ENCODE assay signal across 15 mouse cellular contexts in genomic region chr3:27600197-27600596, GRCm38 (mm10).
DNase-seq lines count a peak whose midpoint lies in the region; ATAC-seq and TF ChIP-seq lines count a peak whose summit lies in the region.
"Had no signal": no experiment of that assay in that cellular context is flagged by ENCODE, and none has a peak within 500 bp of the region (broad histone marks: within the 10 kb centered on the region; RNA-seq: fewer than 3 reads in every experiment).

No protein-coding gene starts in this region.

- no peak overlapping the region for H3K4me3 ChIP-seq in forebrain, embryonic 14.5 days (ENCODE audit: low read depth, low read length)
- H3K4me3 ChIP-seq in forebrain, embryonic 12.5 days (replicated peaks) = no peak overlapping the region
- H3K4me3 ChIP-seq in heart, embryonic 13.5 days = no peak overlapping the region
- H3K4me3 ChIP-seq in lung, postnatal 0 days (ENCODE audit: low read depth, low read length) = no peak overlapping the region
- H3K4me3 ChIP-seq: erythroblast, embryonic 14.5 days; midbrain, embryonic 15.5 days; stomach, embryonic 15.5 days had no signal

- no peak overlapping the region for H3K9ac ChIP-seq in forebrain, embryonic 14.5 days (ENCODE audit: low read length)
- H3K9ac ChIP-seq in forebrain, embryonic 12.5 days = no peak overlapping the region
- H3K9ac ChIP-seq in heart, embryonic 13.5 days = 0 out of 2 replicates have a peak overlapping the region, but pooled peaks have one; percentile 28
- H3K9ac ChIP-seq in lung, postnatal 0 days (replicated peaks; ENCODE audit: low read depth) = no peak overlapping the region
- H3K9ac ChIP-seq: hindbrain, embryonic 14.5 days; midbrain, embryonic 15.5 days; stomach, embryonic 15.5 days had no signal

- TF ChIP-seq EP300 in lung, postnatal 0 days (IDR thresholded peaks at IDR 0.05) = no peak

- no peaks in the 10 kb centered on the region for H3K36me3 ChIP-seq in forebrain, embryonic 14.5 days (ENCODE audit: control insufficient read depth, insufficient read depth, low read length)
- H3K36me3 ChIP-seq in forebrain, embryonic 12.5 days (replicated peaks) = no peaks in the 10 kb centered on the region
- H3K36me3 ChIP-seq in heart, embryonic 13.5 days = no peaks in the 10 kb centered on the region
- no peaks in the 10 kb centered on the region for H3K36me3 ChIP-seq in lung, postnatal 0 days (ENCODE audit: insufficient read depth, low read length)
- H3K36me3 ChIP-seq: midbrain, embryonic 15.5 days; stomach, embryonic 15.5 days had no signal

- no peak for TF ChIP-seq CTCF in lung, postnatal 0 days (IDR thresholded peaks at IDR 0.05)

- 0 out of 2 replicates have a peak, but pooled peaks have one; percentile 23 for ATAC-seq in forebrain, embryonic 14.5 days
- ATAC-seq in forebrain, embryonic 12.5 days (ENCODE audit: low FRiP score) = no peak
- no peak; the same call in 1 of the 2 replicates for ATAC-seq in heart, embryonic 13.5 days (ENCODE audit: extremely low read depth, insufficient number of reproducible peaks, low FRiP score, low TSS enrichment)
- ATAC-seq in lung, postnatal 0 days = peak; percentile 49
- ATAC-seq: midbrain, embryonic 15.5 days; Patski had no signal

- DNase-seq in forebrain, embryonic 14.5 days (ENCODE audit: low spot score) = no peak
- peak; percentile 34 to 38 for DNase-seq in kidney, postnatal 25 days
- no peak for DNase-seq in kidney, postnatal 36 days
- peak; percentile 58 for DNase-seq in lung, postnatal 0 days (ENCODE audit: low spot score)
- DNase-seq in frontal cortex, postnatal 36 days (ENCODE audit: low spot score in 2 of 2) = no peak
- DNase-seq in adrenal gland, adult 8-10 months = no peak
- DNase-seq: cerebellum, adult 2 months; thymus, postnatal 4 days had no signal

- 0 out of 2 replicates have a peak, but pooled peaks cover 2% of the 10 kb centered on the region for H3K4me1 ChIP-seq in forebrain, embryonic 14.5 days (ENCODE audit: control insufficient read depth, insufficient read depth, low read length)
- H3K4me1 ChIP-seq in forebrain, embryonic 12.5 days = peaks cover 14% of the 10 kb centered on the region; the same call in 1 of the 2 replicates
- H3K4me1 ChIP-seq in heart, embryonic 13.5 days = peaks cover 58% of the 10 kb centered on the region
- peaks cover 13% of the 10 kb centered on the region for H3K4me1 ChIP-seq in lung, postnatal 0 days (ENCODE audit: insufficient read depth, low read depth, low read length)

- no peaks in the 10 kb centered on the region for H3K27me3 ChIP-seq in forebrain, embryonic 14.5 days (replicated peaks; ENCODE audit: control insufficient read depth, insufficient read depth, low read length)
- H3K27me3 ChIP-seq in forebrain, embryonic 12.5 days = no peaks in the 10 kb centered on the region
- H3K27me3 ChIP-seq in heart, embryonic 13.5 days (replicated peaks) = no peaks in the 10 kb centered on the region
- no peaks in the 10 kb centered on the region for H3K27me3 ChIP-seq in lung, postnatal 0 days (replicated peaks; ENCODE audit: insufficient read depth, low read length)
- H3K27me3 ChIP-seq: midbrain, embryonic 15.5 days; Patski; stomach, embryonic 15.5 days had no signal

- no peak overlapping the region for H3K4me2 ChIP-seq in forebrain, embryonic 14.5 days (ENCODE audit: low read length)
- H3K4me2 ChIP-seq in forebrain, embryonic 12.5 days = no peak overlapping the region
- peak overlapping the region; percentile 45 for H3K4me2 ChIP-seq in heart, embryonic 13.5 days
- H3K4me2 ChIP-seq in lung, postnatal 0 days (replicated peaks; ENCODE audit: low read depth, low read length) = 0 out of 2 replicates have a peak overlapping the region, but pooled peaks have one; percentile 9
- H3K4me2 ChIP-seq: hindbrain, embryonic 14.5 days; midbrain, embryonic 15.5 days had no signal

- H3K9me3 ChIP-seq in forebrain, embryonic 14.5 days (replicated peaks; ENCODE audit: control insufficient read depth, low read length) = no peaks in the 10 kb centered on the region
- no peaks in the 10 kb centered on the region for H3K9me3 ChIP-seq in forebrain, embryonic 12.5 days
- H3K9me3 ChIP-seq in heart, embryonic 13.5 days = no peaks in the 10 kb centered on the region
- no peaks in the 10 kb centered on the region for H3K9me3 ChIP-seq in lung, postnatal 0 days (ENCODE audit: low read length)
- H3K9me3 ChIP-seq: midbrain, embryonic 15.5 days; stomach, embryonic 15.5 days had no signal

- H3K27ac ChIP-seq in forebrain, embryonic 14.5 days (ENCODE audit: low read depth, low read length) = no peak overlapping the region
- H3K27ac ChIP-seq in forebrain, embryonic 12.5 days = no peak overlapping the region
- H3K27ac ChIP-seq in heart, embryonic 13.5 days (replicated peaks) = peak overlapping the region; percentile 83
- H3K27ac ChIP-seq in lung, postnatal 0 days (ENCODE audit: low read length) = peak overlapping the region; percentile 34; the same call in 1 of the 2 replicates
- H3K27ac ChIP-seq: hindbrain, embryonic 14.5 days; midbrain, embryonic 15.5 days; stomach, embryonic 15.5 days had no signal

- WGBS in forebrain, embryonic 14.5 days = 74% methylated on average over 4 of the region's 4 CpGs
- 75% methylated on average over 4 of the region's 4 CpGs for WGBS in forebrain, embryonic 12.5 days
- whole genome bisulfite sequencing in heart, embryonic 13.5 days = 28% methylated on average over 4 of the region's 4 CpGs
- 39% methylated on average over 4 of the region's 4 CpGs for WGBS in lung, postnatal 0 days

Comparison
In these comparisons a context has a peak if more than half of its experiments do, and no peak if none do; other contexts are left out.
1. ATAC-seq: peak in forebrain, embryonic 14.5 days (single experiment) and lung, postnatal 0 days (single experiment); none in forebrain, embryonic 12.5 days (single experiment) and heart, embryonic 13.5 days (single experiment).
2. DNase-seq: peak in kidney, postnatal 25 days (2 of 2) and lung, postnatal 0 days (single experiment); none in forebrain, embryonic 14.5 days (single experiment), kidney, postnatal 36 days (0 of 2), frontal cortex, postnatal 36 days (0 of 2) and adrenal gland, adult 8-10 months (single experiment).
3. H3K27ac ChIP-seq: peak in heart, embryonic 13.5 days (single experiment) and lung, postnatal 0 days (single experiment); none in forebrain, embryonic 14.5 days (single experiment) and forebrain, embryonic 12.5 days (single experiment).
4. H3K4me2 ChIP-seq: peak in heart, embryonic 13.5 days (single experiment) and lung, postnatal 0 days (single experiment); none in forebrain, embryonic 14.5 days (single experiment) and forebrain, embryonic 12.5 days (single experiment).